Mouse (Mus musculus) brown adipose tissue, adult 24 weeks (tissue): ENCODE results near the gene Mgat1. TPM values are rescaled to one million over a fixed set of nuclear protein-coding genes. Genes with fewer than 3 reads are reported as not detected.

Experiments used
- polyA plus RNA-seq: library from polyadenylated mRNA; stranded (reverse); fragments of >200 nt; gene quantifications from 2 replicates; pipeline ENCODE4 v1.2.4, GENCODE M21; 2012; ENCODE audit not compliant: missing spikeins, insufficient read depth, insufficient read length

Mgat1 gene
- polyA plus RNA-seq, 1 experiment = 19.3 TPM

Other genes with a start within 250 kb of the Mgat1 start
- 1.8 and 4.0 TPM in 2 replicates for gene 9930111J21Rik2, start 192.9 kb upstream of the Mgat1 start, polyA plus RNA-seq
- gene Tgtp2, start 180.0 kb upstream of the Mgat1 start, polyA plus RNA-seq = 19.9 and 29.5 TPM in 2 replicates
- 2.9 and 4.6 TPM in 2 replicates for gene Ifi47, start 167.6 kb upstream of the Mgat1 start, polyA plus RNA-seq
- 0.38 TPM in 1 of 2 replicates, not detected in the other for gene Olfr1396, start 129.3 kb upstream of the Mgat1 start, polyA plus RNA-seq
- gene Olfr1395, start 101.9 kb upstream of the Mgat1 start, polyA plus RNA-seq = not detected in 2 replicates
- gene Olfr1394, start 89.8 kb upstream of the Mgat1 start, polyA plus RNA-seq = not detected in 2 replicates
- 12.3 and 23.2 TPM in 2 replicates for gene Btnl9, start 57.0 kb upstream of the Mgat1 start, polyA plus RNA-seq
- 10.4 and 14.4 TPM in 2 replicates for gene Zfp62, start 40.9 kb upstream of the Mgat1 start, polyA plus RNA-seq
- gene Olfr1393, start 34.1 kb downstream of the Mgat1 start, polyA plus RNA-seq = not detected in 2 replicates
- gene Olfr1392, start 41.1 kb downstream of the Mgat1 start, polyA plus RNA-seq = not detected in 2 replicates
- not detected in 2 replicates for gene Olfr10, start 60.5 kb downstream of the Mgat1 start, polyA plus RNA-seq
- gene Olfr1391, start 78.6 kb downstream of the Mgat1 start, polyA plus RNA-seq = not detected in 2 replicates
- gene Olfr1390, start 91.0 kb downstream of the Mgat1 start, polyA plus RNA-seq = not detected in 2 replicates
- gene Olfr1389, start 178.9 kb downstream of the Mgat1 start, polyA plus RNA-seq = not detected in 2 replicates
- not detected in 2 replicates for gene Olfr1388, start 192.4 kb downstream of the Mgat1 start, polyA plus RNA-seq
- not detected in 2 replicates for gene Olfr1387, start 211.2 kb downstream of the Mgat1 start, polyA plus RNA-seq
- gene Olfr1386, start 220.9 kb downstream of the Mgat1 start, polyA plus RNA-seq = not detected in 2 replicates
- not detected in 2 replicates for gene Olfr1385, start 244.9 kb downstream of the Mgat1 start, polyA plus RNA-seq